ENCODE assay signal across 8 mouse cellular contexts in the genomic region with DNA sequence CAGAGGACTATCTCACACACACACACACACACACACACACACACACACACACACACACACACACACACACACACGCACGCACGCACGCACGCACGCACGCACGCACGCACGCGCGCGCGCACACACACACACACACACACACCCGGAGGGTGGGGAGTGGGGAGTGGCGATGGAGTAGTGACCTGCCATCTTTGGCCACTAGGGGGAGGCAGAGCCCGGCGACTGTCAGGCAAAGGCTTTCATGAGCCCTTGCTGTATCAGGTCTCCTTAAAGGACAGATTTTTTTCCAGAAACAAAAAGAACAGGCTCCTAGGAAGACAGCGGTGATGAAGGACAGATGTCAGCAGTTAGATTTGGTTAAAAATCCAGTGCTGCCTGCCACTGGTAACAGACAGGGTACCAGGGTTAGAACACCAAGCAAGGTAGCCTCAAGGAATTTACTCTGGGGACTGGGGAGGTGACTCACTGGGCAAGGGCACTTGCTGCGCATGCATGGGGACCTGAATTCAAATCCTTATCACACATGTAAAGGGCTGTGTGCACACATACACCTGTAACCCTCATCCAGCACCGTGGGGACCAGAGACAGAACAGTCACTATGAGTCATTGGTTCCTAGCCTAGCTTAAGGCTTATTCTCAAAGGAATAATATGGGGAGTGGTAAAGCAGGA. TPM values are rescaled to one million over a fixed set of nuclear protein-coding genes. Genes with fewer than 3 reads are reported as not detected.
DNase-seq lines count a peak whose midpoint lies in the region; ATAC-seq lines count a peak whose summit lies in the region.

No protein-coding gene starts in this region.

- peak; percentile 66 for DNase-seq in R1 (ENCODE audit: low read depth, low spot score)
- peak; percentile 86 for DNase-seq in cerebellum, adult 9-11 months
- peak; percentile 74 to 84 for DNase-seq in frontal cortex, postnatal 10 days (ENCODE audit: low spot score in 2 of 2)
- DNase-seq in induced T-regulatory cell, adult 2 months (ENCODE audit: low read depth), result peak; percentile 71
- peak; percentile 69 to 86 for DNase-seq in left cerebral cortex, adult 9 months (ENCODE audit: low spot score in 2 of 2)
- DNase-seq in right cerebral cortex, postnatal 14 days, result peak; percentile 92
- DNase-seq in urinary bladder, postnatal 4 days (ENCODE audit: low spot score in 2 of 2), result peak; percentile 57 to 80

- ATAC-seq in megakaryocyte progenitor cell, adult 5-6 weeks (replicated peaks; ENCODE audit: poor library complexity), result peak; percentile 92

RNA-seq across cellular contexts. Expression of a gene that starts 6.6 kb away (rescaled TPM):
- total RNA-seq in megakaryocyte progenitor cell, adult 5-6 weeks (2015), result not detected in 2 replicates
- total RNA-seq in megakaryocyte progenitor cell, adult 5-6 weeks (2017), result not detected in 2 replicates

RNA-seq across cellular contexts. Expression of a gene that starts 27.7 kb away (rescaled TPM):
- total RNA-seq in megakaryocyte progenitor cell, adult 5-6 weeks (2015), result not detected in 2 replicates
- total RNA-seq in megakaryocyte progenitor cell, adult 5-6 weeks (2017), result not detected in 2 replicates

RNA-seq across cellular contexts. Expression of a gene that starts 51.1 kb away (rescaled TPM):
- total RNA-seq in megakaryocyte progenitor cell, adult 5-6 weeks (2015), result not detected in 2 replicates
- total RNA-seq in megakaryocyte progenitor cell, adult 5-6 weeks (2017), result not detected in 2 replicates

Comparison
In these comparisons a context has a peak if more than half of its experiments do, and no peak if none do; other contexts are left out.
1. Peak in every context shown above with its lines: DNase-seq and ATAC-seq.